Mouse (Mus musculus): ENCODE measurements at regions not wholly inside any gene's neighbourhood (a gene's known extent, or its start where the extent isn't known, plus 50 kb on each side); places are given as distances from the start of the nearest gene placed in this dataset.
A peak's percentile ranks its signal among the peaks of the same experiment; 100 is the strongest.
"Not testable (repeated sequence)": the region's sequence is repeated elsewhere in the genome, so short reads cannot be mapped to it uniquely, and the experiment has no call there.

- no peak overlapping the region for H3K4me3 ChIP-seq
- no peaks in the 10 kb centered on the region for H3K36me3 ChIP-seq
- H3K27ac ChIP-seq: no peak overlapping the region
- no peaks in the 10 kb centered on the region for H3K9me3 ChIP-seq (replicated peaks)
- H3K4me2 ChIP-seq: no peak overlapping the region
- H3K4me1 ChIP-seq (replicated peaks): no peaks in the 10 kb centered on the region
- no peaks in the 10 kb centered on the region for H3K27me3 ChIP-seq
- no peak for ATAC-seq (replicated peaks; ENCODE audit: insufficient number of reproducible peaks, insufficient read depth, low FRiP score, low read depth)
- H3K9ac ChIP-seq: no peak overlapping the region
Observed at GRCm38 (mm10) chrX:157107747-157108146, 307.4 kb downstream of the Phex start.

DNA sequence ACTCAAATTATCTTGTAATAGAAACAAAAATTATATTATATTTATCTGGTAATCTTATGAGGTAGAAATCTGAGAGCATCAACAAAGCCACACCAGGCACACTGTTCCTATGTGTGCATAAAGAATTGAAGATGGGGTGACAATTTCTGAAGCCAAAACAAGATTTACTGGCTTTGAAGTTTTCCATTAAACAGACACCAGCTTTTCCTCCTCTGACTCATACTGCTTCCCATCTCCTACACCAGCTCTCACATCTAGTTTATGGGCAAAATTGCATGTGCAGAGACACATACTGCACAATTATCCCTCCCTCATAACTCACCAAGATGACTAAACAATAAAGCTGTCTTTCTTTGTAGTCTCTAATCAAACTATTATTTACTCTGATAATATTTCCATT is 335.1 kb downstream of the Phex start:
- no peaks in the 10 kb centered on the region for H3K36me3 ChIP-seq
- no peaks in the 10 kb centered on the region for H3K9me3 ChIP-seq (replicated peaks)
- H3K27ac ChIP-seq: peak overlapping the region; percentile 31
- no peak overlapping the region for H3K4me3 ChIP-seq
- H3K9ac ChIP-seq: no peak overlapping the region
- no peak overlapping the region for H3K4me2 ChIP-seq
- ATAC-seq (replicated peaks; ENCODE audit: insufficient number of reproducible peaks, insufficient read depth, low FRiP score, low read depth): no peak; the same call in 1 of the 2 replicates
- no peaks in the 10 kb centered on the region for H3K4me1 ChIP-seq (replicated peaks)
- no peaks in the 10 kb centered on the region for H3K27me3 ChIP-seq

DNA sequence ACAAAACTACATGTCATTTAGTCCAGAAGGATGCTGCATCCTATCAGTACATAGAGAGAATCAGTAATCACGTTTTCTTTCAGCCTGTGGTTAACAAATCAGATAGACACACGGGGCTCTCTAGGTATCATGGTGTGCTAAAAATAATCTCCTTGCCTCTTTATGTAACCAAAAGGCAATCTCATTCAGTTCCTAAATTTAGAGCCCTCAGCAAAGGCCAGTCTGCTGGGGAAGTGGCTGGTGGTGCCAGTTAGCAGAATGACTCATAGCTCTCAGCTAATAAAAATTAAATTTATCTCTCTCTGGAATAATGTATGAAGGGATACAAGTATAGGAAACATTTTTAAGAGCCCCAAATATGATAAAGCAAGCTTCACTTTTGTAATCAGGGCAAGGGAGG is 335.5 kb downstream of the Phex start:
- H3K27ac ChIP-seq: peak overlapping the region; percentile 31
- no peaks in the 10 kb centered on the region for H3K4me1 ChIP-seq (replicated peaks)
- ATAC-seq (replicated peaks; ENCODE audit: insufficient number of reproducible peaks, insufficient read depth, low FRiP score, low read depth): peak; percentile 69
- 11% methylated on average over 2 of the region's 2 CpGs for WGBS
- H3K9ac ChIP-seq: no peak overlapping the region
- H3K4me2 ChIP-seq: no peak overlapping the region
- no peaks in the 10 kb centered on the region for H3K27me3 ChIP-seq
- H3K4me3 ChIP-seq: no peak overlapping the region
- no peaks in the 10 kb centered on the region for H3K9me3 ChIP-seq (replicated peaks)
- H3K36me3 ChIP-seq: no peaks in the 10 kb centered on the region

DNA sequence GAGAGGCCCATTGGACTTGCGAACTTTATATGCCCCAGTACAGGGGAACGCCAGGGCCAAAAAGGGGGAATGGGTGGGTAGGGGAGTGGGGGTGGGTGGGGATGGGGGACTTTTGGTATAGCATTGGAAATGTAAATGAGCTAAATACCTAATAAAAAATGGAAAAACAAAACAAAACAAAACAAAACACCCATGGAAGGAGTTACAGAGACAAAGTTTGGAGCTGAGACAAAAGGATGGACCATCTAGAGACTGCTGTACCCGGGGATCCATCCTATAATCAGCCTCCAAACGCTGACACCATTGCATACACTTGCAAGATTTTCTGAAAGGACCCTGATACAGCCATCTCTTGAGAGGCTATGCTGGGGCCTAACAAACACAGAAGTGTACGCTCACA is 337.1 kb downstream of the Phex start:
- H3K4me2 ChIP-seq; H3K4me3 ChIP-seq; H3K9me3 ChIP-seq (replicated peaks); H3K27ac ChIP-seq; H3K36me3 ChIP-seq; ATAC-seq (replicated peaks; ENCODE audit: insufficient number of reproducible peaks, insufficient read depth, low FRiP score, low read depth); H3K9ac ChIP-seq; H3K27me3 ChIP-seq; H3K4me1 ChIP-seq (replicated peaks): not testable (repeated sequence)
- WGBS: 78% methylated on average over 5 of the region's 5 CpGs

- H3K27ac ChIP-seq: no peak overlapping the region
- no peak for ATAC-seq (replicated peaks; ENCODE audit: insufficient number of reproducible peaks, insufficient read depth, low FRiP score, low read depth)
- no peak overlapping the region for H3K4me3 ChIP-seq
- no peaks in the 10 kb centered on the region for H3K9me3 ChIP-seq (replicated peaks)
- no peaks in the 10 kb centered on the region for H3K27me3 ChIP-seq
- no peaks in the 10 kb centered on the region for H3K4me1 ChIP-seq (replicated peaks)
- no peaks in the 10 kb centered on the region for H3K36me3 ChIP-seq
- no peak overlapping the region for H3K9ac ChIP-seq
- no peak overlapping the region for H3K4me2 ChIP-seq
Observed at GRCm38 (mm10) chrX:157076193-157076592, 338.9 kb downstream of the Phex start.

DNA sequence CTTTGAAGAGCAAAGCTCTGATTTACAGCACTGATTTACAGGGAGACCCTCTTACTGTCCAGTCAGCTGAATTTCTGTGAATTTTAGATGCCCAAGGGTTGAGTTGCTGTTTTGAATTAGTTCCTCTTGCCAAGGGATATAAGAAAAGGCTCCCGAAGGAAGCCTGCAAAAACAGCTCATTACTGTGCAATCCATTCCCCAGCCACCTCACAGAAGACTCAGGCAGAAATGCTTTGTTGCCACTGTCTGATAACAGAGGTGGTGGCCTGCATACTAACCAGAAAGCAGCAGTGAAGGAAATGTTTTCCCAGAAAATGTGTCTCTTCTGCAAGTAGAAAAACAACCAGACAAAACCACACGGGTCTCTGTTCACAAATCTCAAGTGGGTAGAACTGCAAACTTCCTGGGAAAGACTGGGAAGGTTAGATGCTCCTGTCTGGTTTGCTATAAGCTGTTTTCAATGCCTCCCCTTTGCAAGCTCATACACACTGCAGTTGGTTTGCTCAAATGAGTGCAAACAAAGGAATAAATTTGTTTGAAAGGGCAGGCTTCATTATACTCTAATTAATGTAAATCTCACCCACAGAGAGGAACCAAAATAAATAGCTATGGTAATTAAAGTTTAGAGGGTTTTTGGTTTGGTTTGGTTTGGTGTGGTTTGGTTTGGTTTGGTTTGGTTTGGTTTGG is 363.3 kb downstream of the Phex start:
- Histone ChIP-seq H3K9me3 (replicated peaks) (no peaks in the 10 kb centered on the region), H3K4me1 (replicated peaks) (no peaks in the 10 kb centered on the region), H3K27ac (no peak overlapping the region), H3K9ac (no peak overlapping the region), H3K36me3 (no peaks in the 10 kb centered on the region), H3K4me3 (no peak overlapping the region), H3K4me2 (no peak overlapping the region), H3K27me3 (no peaks in the 10 kb centered on the region)
- ATAC-seq (replicated peaks; ENCODE audit: insufficient number of reproducible peaks, insufficient read depth, low FRiP score, low read depth): no peak
- 19% methylated on average over 2 of the region's 2 CpGs for WGBS

DNA sequence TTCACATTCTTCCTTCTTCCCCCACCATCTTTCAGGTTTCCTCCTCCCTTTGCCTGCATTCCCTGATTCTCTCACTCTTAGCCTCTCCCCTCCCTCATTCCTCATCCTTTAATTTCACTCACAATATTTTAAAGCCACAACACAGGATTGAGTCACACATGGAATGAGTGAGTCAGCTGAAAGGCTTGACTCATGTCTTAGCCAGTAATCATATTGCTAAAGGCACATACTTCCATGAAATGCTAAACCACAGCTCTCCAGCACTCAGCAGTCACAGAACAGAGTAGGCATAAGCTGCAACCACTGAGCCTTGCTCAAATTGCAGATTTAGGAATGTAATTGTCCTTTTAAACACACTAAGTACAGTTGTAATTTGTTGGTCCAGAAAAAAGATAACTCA is 386.2 kb downstream of the Phex start:
- no peak overlapping the region for H3K9ac ChIP-seq
- H3K4me2 ChIP-seq: no peak overlapping the region
- no peak overlapping the region for H3K4me3 ChIP-seq
- ATAC-seq (replicated peaks; ENCODE audit: insufficient number of reproducible peaks, insufficient read depth, low FRiP score, low read depth): no peak
- no peaks in the 10 kb centered on the region for H3K9me3 ChIP-seq (replicated peaks)
- H3K36me3 ChIP-seq: no peaks in the 10 kb centered on the region
- no peaks in the 10 kb centered on the region for H3K4me1 ChIP-seq (replicated peaks)
- no peak overlapping the region for H3K27ac ChIP-seq
- H3K27me3 ChIP-seq: no peaks in the 10 kb centered on the region

DNA sequence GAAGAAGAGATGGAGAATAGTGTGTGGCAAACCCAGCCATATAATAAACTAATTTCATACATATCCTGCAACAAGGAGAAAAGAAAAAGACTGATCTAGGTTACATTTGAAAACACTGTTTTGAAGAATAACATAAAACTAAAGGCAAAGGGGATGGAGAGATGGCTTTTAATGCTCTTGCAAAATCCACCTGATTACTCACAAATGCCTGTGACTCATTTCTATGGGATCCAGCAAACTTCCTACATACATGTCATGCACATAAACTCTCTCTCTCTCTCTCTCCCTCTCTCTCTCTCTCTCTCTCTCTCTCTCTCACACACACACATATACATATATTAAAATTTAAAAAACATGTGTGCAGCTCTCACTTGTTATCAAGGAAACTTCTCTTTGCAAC is 390.8 kb downstream of the Phex start:
- no peaks in the 10 kb centered on the region for H3K36me3 ChIP-seq
- H3K4me3 ChIP-seq: no peak overlapping the region
- no peak overlapping the region for H3K9ac ChIP-seq
- H3K27ac ChIP-seq: no peak overlapping the region
- no peak for ATAC-seq (replicated peaks; ENCODE audit: insufficient number of reproducible peaks, insufficient read depth, low FRiP score, low read depth)
- no peaks in the 10 kb centered on the region for H3K9me3 ChIP-seq (replicated peaks)
- no peaks in the 10 kb centered on the region for H3K27me3 ChIP-seq
- no peak overlapping the region for H3K4me2 ChIP-seq
- H3K4me1 ChIP-seq (replicated peaks): no peaks in the 10 kb centered on the region

- no peaks in the 10 kb centered on the region for H3K27me3 ChIP-seq
- no peak overlapping the region for H3K4me2 ChIP-seq
- no peaks in the 10 kb centered on the region for H3K9me3 ChIP-seq (replicated peaks)
- no peak for ATAC-seq (replicated peaks; ENCODE audit: insufficient number of reproducible peaks, insufficient read depth, low FRiP score, low read depth)
- no peak overlapping the region for H3K9ac ChIP-seq
- H3K27ac ChIP-seq: no peak overlapping the region
- no peak overlapping the region for H3K4me3 ChIP-seq
- no peaks in the 10 kb centered on the region for H3K4me1 ChIP-seq (replicated peaks)
- no peaks in the 10 kb centered on the region for H3K36me3 ChIP-seq
- WGBS: 52% methylated on average over 1 of the region's 1 CpGs
Observed at GRCm38 (mm10) chrX:157021851-157022250, 393.3 kb downstream of the Phex start.

- Histone ChIP-seq H3K4me2 (no peak overlapping the region), H3K4me3 (no peak overlapping the region), H3K9ac (no peak overlapping the region), H3K9me3 (replicated peaks) (no peaks in the 10 kb centered on the region), H3K4me1 (replicated peaks) (no peaks in the 10 kb centered on the region), H3K27me3 (no peaks in the 10 kb centered on the region), H3K36me3 (no peaks in the 10 kb centered on the region), H3K27ac (no peak overlapping the region)
- no peak for ATAC-seq (replicated peaks; ENCODE audit: insufficient number of reproducible peaks, insufficient read depth, low FRiP score, low read depth)
- WGBS: 54% methylated on average over 3 of the region's 3 CpGs
Observed at GRCm38 (mm10) chrX:157020337-157020736, 394.8 kb downstream of the Phex start.

GRCm38 (mm10) chrX:156989986-156990518 is 425.1 kb downstream of the Phex start:
- WGBS: 62% methylated on average over 2 of the region's 2 CpGs
- Histone ChIP-seq H3K9ac (no peak overlapping the region), H3K9me3 (replicated peaks) (no peaks in the 10 kb centered on the region), H3K4me2 (no peak overlapping the region), H3K36me3 (no peaks in the 10 kb centered on the region), H3K4me3 (no peak overlapping the region), H3K27me3 (no peaks in the 10 kb centered on the region), H3K4me1 (replicated peaks) (no peaks in the 10 kb centered on the region), H3K27ac (no peak overlapping the region)
- no peak for ATAC-seq (replicated peaks; ENCODE audit: insufficient number of reproducible peaks, insufficient read depth, low FRiP score, low read depth)

DNA sequence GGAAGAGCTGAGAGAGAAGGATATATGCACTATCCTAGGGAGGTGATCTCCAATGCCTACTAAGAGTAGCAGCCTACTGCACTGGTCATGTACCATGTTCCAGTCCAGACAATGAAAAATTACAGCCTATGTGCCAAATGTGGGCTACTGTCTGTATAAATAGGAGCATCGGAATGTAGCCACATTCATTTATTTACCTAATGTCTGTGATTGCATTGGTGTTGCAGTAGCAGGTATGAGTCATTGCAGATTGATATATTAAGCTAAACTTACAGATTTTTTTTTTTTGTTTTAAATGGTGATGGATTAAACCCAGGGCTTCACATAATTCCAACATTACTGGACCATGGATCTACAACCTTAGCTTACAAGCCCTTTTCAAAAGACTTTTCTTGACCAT is 468.0 kb downstream of the Phex start:
- 81% methylated on average over 1 of the region's 1 CpGs for WGBS
- H3K9ac ChIP-seq: no peak overlapping the region
- H3K4me1 ChIP-seq (replicated peaks): no peaks in the 10 kb centered on the region
- H3K4me3 ChIP-seq: no peak overlapping the region
- no peaks in the 10 kb centered on the region for H3K27me3 ChIP-seq
- H3K9me3 ChIP-seq (replicated peaks): no peaks in the 10 kb centered on the region
- no peak for ATAC-seq (replicated peaks; ENCODE audit: insufficient number of reproducible peaks, insufficient read depth, low FRiP score, low read depth)
- no peak overlapping the region for H3K27ac ChIP-seq
- no peaks in the 10 kb centered on the region for H3K36me3 ChIP-seq
- H3K4me2 ChIP-seq: no peak overlapping the region

Data from heart, embryonic 15.5 days (tissue).